Mouse (Mus musculus) midbrain, embryonic 16.5 days (tissue): ENCODE measurements around the gene Brk1. TPM values are rescaled to one million over a fixed set of nuclear protein-coding genes. Genes with fewer than 3 reads are reported as not detected.
A peak's percentile ranks its signal among the peaks of the same experiment; 100 is the strongest.

Source experiments
- ATAC-seq: fragments of 200-750 bp; cut with Nextera tagmentation; 2 replicates; pipeline ENCODE4 v1.8.0; 2017; ENCODE audit warnings: moderate TSS enrichment
- H3K27ac ChIP-seq: fragments of 300-500 bp; sonication (generic); 2 replicates; pipeline ENCODE4 v1.5.1; 2014; ENCODE audit warnings: mild to moderate bottlenecking, low read length, mixed read lengths
- H3K27me3 ChIP-seq: fragments of 300-500 bp; sonication (generic); 2 replicates; pipeline ENCODE4 v1.6.1; 2014; ENCODE audit warnings: low read depth, low read length, mixed read lengths; ENCODE audit not compliant: control insufficient read depth, insufficient read depth
- H3K36me3 ChIP-seq: fragments of 300-500 bp; sonication (generic); 2 replicates; pipeline ENCODE4 v1.6.1; 2014; ENCODE audit warnings: mild to moderate bottlenecking, low read length, moderate library complexity, mixed read lengths; ENCODE audit not compliant: control insufficient read depth, insufficient read depth
- H3K4me1 ChIP-seq: fragments of 300-500 bp; sonication (generic); 2 replicates; pipeline ENCODE4 v1.6.1; 2014; ENCODE audit warnings: mild to moderate bottlenecking, low read length, mixed read lengths; ENCODE audit not compliant: control insufficient read depth, insufficient read depth
- H3K4me2 ChIP-seq: fragments of 300-500 bp; sonication (generic); 2 replicates; pipeline ENCODE4 v1.6.1; 2014; ENCODE audit warnings: mild to moderate bottlenecking, low read length, mixed read lengths
- H3K4me3 ChIP-seq: fragments of 300-500 bp; sonication (generic); 2 replicates; pipeline ENCODE4 v1.5.1; 2014; ENCODE audit warnings: low read depth, mild to moderate bottlenecking, low read length, moderate library complexity, mixed read lengths
- H3K9ac ChIP-seq: fragments of 300-500 bp; sonication (generic); 2 replicates; pipeline ENCODE4 v1.6.1; 2014; ENCODE audit warnings: low read depth, low read length, mixed read lengths
- H3K9me3 ChIP-seq: fragments of 300-500 bp; sonication (generic); replicated peaks from 2 replicates; pipeline ENCODE4 v1.6.1; 2014; ENCODE audit warnings: mild to moderate bottlenecking, low read length, mixed read lengths; ENCODE audit not compliant: control insufficient read depth, poor library complexity, severe bottlenecking
- WGBS: fragments of 180-500 bp; shearing (Covaris S2); extraction: QIAGEN DNeasy Blood & Tissue Kit; methylation state at CpG from one replicate; pipeline ENCODE4 v1.1.7; 2014; 5-methylcytosine and 5-hydroxymethylcytosine counted together
- polyA plus RNA-seq: library from polyadenylated mRNA; unstranded; fragments of >200 nt; fragmentation: Nextera tagmentation; extraction: Ambion mirVana; gene quantifications from 2 replicates; pipeline ENCODE4 v1.2.1, GENCODE M21; 2015

Brk1 gene
- polyA plus RNA-seq, 1 experiment from 2014 or later = 250 TPM

DNA sequence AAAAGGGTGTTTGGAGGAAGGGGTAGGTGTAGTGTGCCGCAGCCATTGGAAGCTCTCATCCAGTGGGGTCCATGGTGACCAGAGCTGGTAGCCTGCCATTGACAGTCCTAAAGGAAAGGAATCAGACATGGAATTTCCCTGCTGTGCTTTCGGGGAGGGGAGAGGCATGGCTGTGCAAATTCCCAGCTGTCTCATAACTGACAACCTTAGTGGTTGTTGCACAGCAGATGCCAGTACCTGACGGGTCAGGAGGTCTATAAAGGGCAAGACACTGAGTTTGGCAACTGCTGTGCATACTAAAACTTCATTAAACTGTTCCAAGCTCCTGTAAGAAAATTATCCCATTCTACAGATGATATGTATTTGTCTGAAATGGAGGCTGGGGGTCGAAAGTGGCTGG lies 6.6 kb upstream of the Brk1 start:
- Histone ChIP-seq H3K36me3 (no peaks in the 10 kb centered on the region), H3K9ac (no peak overlapping the region), H3K4me3 (no peak overlapping the region), H3K4me2 (no peak overlapping the region), H3K27me3 (no peaks in the 10 kb centered on the region), H3K27ac (no peak overlapping the region), H3K9me3 (no peaks in the 10 kb centered on the region), H3K4me1 (no peaks in the 10 kb centered on the region)
- WGBS = 89% methylated on average over 4 of the region's 4 CpGs
- no peak for ATAC-seq

DNA sequence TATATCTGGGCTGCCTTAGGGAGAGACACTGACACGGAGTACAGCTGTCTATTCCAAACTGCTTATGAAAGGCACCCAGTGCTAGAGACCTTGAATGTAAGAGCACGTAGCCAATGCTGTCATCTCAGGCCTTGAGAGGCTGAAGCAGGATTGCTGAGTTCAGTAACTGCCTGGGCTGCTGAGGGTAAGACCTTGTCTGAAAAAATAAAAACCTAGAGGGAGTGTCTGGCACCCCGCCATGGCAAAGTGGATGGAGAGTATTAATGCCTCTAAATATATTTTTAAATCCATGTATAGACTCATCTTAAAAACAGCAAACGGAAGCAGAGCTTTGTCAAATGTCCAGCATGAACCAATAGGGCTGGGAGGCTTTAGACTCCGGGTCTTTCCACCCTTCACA lies 4.7 kb upstream of the Brk1 start:
- Histone ChIP-seq H3K9ac (no peak overlapping the region), H3K4me1 (peaks cover 3% of the 10 kb centered on the region; the same call in 1 of the 2 replicates), H3K27ac (no peak overlapping the region), H3K9me3 (no peaks in the 10 kb centered on the region), H3K4me2 (no peak overlapping the region), H3K27me3 (no peaks in the 10 kb centered on the region), H3K4me3 (no peak overlapping the region), H3K36me3 (no peaks in the 10 kb centered on the region)
- WGBS = 67% methylated on average over 5 of the region's 5 CpGs
- no peak for ATAC-seq

DNA sequence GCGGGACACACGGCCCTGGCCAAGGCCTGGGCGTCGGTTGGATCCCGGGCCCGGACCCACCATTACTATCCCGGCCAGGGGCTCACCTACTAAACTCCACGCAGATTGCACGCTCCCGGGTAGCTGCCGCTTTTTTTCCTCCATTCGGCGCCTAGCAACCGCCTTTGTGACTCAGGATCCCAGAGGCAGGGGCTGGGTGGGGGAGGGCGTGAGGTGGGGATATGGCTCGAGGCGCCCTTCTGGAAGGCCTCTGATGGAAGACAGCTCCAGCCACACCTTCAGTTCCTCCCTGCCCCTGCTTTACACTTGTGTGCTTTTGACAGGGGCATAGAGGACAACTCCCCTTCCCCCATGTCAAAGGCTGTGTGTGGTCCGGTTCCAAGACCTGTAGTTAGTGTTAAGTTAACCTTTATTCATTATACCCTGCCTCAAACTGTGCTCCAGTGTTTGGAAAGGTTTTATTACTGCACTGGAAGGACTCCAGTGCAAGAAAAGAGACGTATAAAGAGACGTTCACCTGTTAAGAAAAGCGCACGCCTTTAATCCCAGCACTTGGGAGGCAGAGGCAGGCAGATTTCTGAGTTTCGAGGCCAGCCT lies 3.9 kb upstream of the Brk1 start, which contains the start of gene Fancd2os:
Gene Fancd2os, minus strand, starts transcription at position 173 of the 597 bp plus-strand sequence.
- no peak for ATAC-seq
- H3K4me2 ChIP-seq = no peak within 1 kb of the TSS
- H3K27me3 ChIP-seq = no peaks in the 10 kb centered on the region
- no peak within 1 kb of the TSS for H3K4me3 ChIP-seq
- H3K36me3 ChIP-seq = no peaks in the 10 kb centered on the region
- H3K4me1 ChIP-seq = peaks cover 6% of the 10 kb centered on the region
- WGBS = 37% methylated on average over 23 of the region's 23 CpGs
- H3K27ac ChIP-seq = no peak within 1 kb of the TSS
- no peak within 1 kb of the TSS for H3K9ac ChIP-seq
- H3K9me3 ChIP-seq = no peaks in the 10 kb centered on the region

DNA sequence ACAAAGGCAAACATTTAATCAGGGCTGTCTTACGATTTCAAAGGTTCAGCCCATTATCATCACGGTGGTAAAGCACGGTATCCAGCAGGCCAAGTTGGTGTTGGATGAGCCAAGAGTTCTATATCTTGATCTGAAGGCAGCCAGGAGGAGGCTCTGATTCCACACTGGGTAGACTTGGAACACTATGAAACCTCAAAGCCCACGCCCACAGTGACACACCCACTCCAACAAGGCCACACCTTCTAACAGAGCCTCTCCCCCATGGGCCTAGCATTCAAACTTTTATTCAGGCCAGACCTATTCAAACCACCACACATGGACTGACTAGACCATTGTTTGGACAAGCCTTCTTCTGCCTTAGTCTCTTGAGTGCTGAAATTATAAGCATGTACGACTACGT lies 1.8 kb upstream of the Brk1 start:
- Histone ChIP-seq H3K27me3 (no peaks in the 10 kb centered on the region), H3K4me2 (no peak overlapping the region), H3K36me3 (no peaks in the 10 kb centered on the region), H3K4me3 (no peak overlapping the region), H3K9ac (no peak overlapping the region), H3K4me1 (peaks cover 23% of the 10 kb centered on the region), H3K9me3 (no peaks in the 10 kb centered on the region), H3K27ac (no peak overlapping the region)
- ATAC-seq = no peak
- WGBS = 92% methylated on average over 6 of the region's 6 CpGs

DNA sequence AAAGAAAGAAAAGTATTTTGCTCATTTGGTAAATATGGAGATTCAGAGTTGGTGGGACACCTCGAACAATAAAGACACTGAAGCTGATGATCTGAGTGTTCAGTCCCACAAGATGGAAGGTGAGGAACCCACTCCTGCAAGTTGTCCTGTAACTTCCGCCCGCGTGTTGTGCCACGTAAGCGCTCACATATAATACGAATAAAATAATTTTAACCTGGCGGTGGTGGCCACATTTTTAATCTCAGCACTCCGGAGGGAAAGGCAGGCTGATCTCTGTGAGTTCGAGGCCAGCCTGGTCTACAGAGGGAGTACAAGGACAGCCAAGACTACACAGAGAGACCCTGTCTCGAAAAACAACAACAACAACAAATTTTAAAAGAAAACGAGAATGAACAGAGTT lies 579 bp upstream of the Brk1 start:
- Histone ChIP-seq H3K27ac (peak overlapping the region; percentile 85), H3K36me3 (no peaks in the 10 kb centered on the region), H3K9ac (peak overlapping the region; percentile 88), H3K4me2 (peak overlapping the region; percentile 64), H3K4me1 (peaks cover 23% of the 10 kb centered on the region), H3K27me3 (no peaks in the 10 kb centered on the region), H3K4me3 (peak overlapping the region; percentile 88), H3K9me3 (no peaks in the 10 kb centered on the region)
- peak; percentile 33 for ATAC-seq
- 50% methylated on average over 12 of the region's 12 CpGs for WGBS

DNA sequence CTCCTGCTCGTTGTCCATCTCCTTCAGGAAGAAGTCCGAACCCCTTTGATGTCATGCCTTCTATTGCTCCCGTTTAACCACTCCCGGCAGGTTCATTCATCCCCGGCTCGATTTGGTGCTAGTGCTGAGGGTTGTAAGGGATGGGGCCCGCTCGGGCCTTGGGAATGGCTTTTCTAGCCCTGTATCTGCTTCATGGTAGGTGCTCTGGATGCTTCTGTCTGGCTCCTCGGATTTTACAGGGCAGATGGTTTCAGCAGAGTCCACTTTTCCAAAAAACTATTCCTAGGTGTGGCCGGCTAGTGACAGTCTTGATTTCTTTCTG lies 613 bp downstream of the Brk1 start:
- peaks cover 23% of the 10 kb centered on the region for H3K4me1 ChIP-seq
- peak overlapping the region; percentile 88 for H3K4me3 ChIP-seq
- H3K27ac ChIP-seq = peak overlapping the region; percentile 85
- ATAC-seq = no peak; the same call in 1 of the 2 replicates
- peak overlapping the region; percentile 88 for H3K9ac ChIP-seq
- WGBS = 5% methylated on average over 10 of the region's 10 CpGs
- H3K36me3 ChIP-seq = no peaks in the 10 kb centered on the region
- no peaks in the 10 kb centered on the region for H3K9me3 ChIP-seq
- H3K27me3 ChIP-seq = no peaks in the 10 kb centered on the region
- H3K4me2 ChIP-seq = peak overlapping the region; percentile 89

DNA sequence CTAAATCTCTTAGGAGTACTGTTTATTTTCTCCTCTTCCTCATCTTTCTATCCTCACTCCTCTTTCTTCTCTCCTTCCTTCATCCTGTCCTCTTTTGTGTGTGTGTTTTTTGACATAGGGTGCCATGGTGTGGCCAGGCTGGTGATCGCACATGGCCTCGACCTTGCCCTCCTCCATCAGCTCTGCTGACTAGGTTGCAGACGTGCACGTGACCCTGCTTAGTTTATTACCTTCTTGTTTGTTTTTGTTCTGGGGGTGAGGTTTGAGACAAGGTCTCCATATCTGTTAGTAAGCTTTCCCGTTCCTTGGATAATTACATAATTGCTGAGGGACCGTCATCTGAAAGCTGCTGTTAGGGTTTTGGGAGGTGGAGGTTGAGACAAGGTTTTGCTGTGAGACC lies 4.3 kb downstream of the Brk1 start:
- Histone ChIP-seq H3K4me3 (no peak overlapping the region), H3K4me2 (no peak overlapping the region), H3K9me3 (no peaks in the 10 kb centered on the region), H3K9ac (no peak overlapping the region), H3K36me3 (peaks cover 4% of the 10 kb centered on the region; the same call in 1 of the 2 replicates), H3K4me1 (peaks cover 23% of the 10 kb centered on the region), H3K27me3 (no peaks in the 10 kb centered on the region), H3K27ac (no peak overlapping the region)
- no peak for ATAC-seq
- WGBS = 91% methylated on average over 6 of the region's 6 CpGs

DNA sequence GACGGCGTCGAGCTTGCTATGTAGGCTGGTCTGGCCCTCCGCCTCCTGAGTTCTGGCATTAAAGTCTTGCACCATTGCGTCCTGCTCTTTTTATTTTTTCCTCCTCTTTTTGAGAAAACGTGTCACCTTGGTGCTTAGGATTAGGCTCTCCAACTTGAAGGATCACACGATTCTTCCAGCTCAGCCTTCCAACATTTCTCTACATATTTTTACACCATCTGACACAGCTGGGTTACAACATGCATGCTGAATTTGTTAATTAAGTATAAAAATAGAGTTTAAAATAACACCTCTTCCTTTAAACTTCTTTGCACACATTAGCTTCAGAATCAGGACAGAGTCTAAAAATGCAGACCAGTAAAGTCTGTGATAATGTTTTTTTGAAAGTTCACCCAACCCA lies 4.7 kb downstream of the Brk1 start:
- no peak overlapping the region for H3K4me3 ChIP-seq
- peaks cover 8% of the 10 kb centered on the region for H3K36me3 ChIP-seq
- no peak overlapping the region for H3K27ac ChIP-seq
- peaks cover 20% of the 10 kb centered on the region for H3K4me1 ChIP-seq
- H3K9ac ChIP-seq = no peak overlapping the region
- no peaks in the 10 kb centered on the region for H3K9me3 ChIP-seq
- ATAC-seq = no peak
- 98% methylated on average over 7 of the region's 7 CpGs for WGBS
- H3K4me2 ChIP-seq = no peak overlapping the region
- no peaks in the 10 kb centered on the region for H3K27me3 ChIP-seq

DNA sequence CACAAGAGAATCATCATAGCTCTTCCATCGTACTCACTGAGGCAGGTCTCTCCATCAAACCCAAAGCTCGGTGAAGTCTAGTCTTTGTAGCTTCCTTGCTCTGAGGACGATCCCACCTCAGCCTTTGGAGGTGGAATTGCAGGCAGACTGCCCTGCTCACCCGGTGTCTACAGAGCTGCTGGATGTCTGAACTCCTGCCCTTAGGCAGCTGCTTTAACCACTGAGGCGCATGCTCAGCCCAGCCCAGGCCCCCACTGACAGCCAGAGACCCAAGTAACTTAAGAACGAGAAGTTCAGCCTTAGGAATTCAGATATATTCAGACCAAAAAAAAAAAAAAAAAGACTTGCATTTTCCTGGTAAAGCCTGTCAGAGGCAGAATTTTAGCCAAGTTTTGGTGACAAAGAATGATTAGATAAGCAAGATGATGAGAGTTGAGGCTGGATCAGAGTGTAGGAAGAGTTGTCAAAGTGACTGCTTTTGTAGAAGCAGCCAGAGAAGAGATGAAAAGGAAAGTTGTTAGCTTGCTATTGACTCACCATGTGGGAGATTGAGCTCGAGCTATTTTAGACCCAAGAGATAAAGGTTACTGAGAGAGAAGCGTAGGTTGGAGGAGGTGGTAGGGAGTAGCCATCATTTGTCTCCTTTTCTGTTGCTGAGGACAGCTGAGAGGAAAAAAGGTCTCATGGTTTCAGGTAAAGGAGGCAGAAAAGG lies 7.8 kb downstream of the Brk1 start:
- Histone ChIP-seq H3K9me3 (no peaks in the 10 kb centered on the region), H3K36me3 (peaks cover 34% of the 10 kb centered on the region), H3K4me1 (no peaks in the 10 kb centered on the region), H3K27ac (no peak overlapping the region), H3K4me2 (no peak overlapping the region), H3K4me3 (no peak overlapping the region), H3K27me3 (no peaks in the 10 kb centered on the region), H3K9ac (no peak overlapping the region)
- no peak for ATAC-seq
- 96% methylated on average over 8 of the region's 8 CpGs for WGBS
